Mouse (Mus musculus) hindbrain, embryonic 15.5 days (tissue): Measurements from ENCODE around the gene Usb1. TPM values are rescaled to one million over a fixed set of nuclear protein-coding genes. Genes with fewer than 3 reads are reported as not detected.
"Not testable (repeated sequence)": the region's sequence is repeated elsewhere in the genome, so short reads cannot be mapped to it uniquely, and the experiment has no call there.

ENCODE experiments used
- ATAC-seq: fragments of 200-750 bp; cut with Nextera tagmentation; 2 replicates; pipeline ENCODE4 v1.8.0; 2017; ENCODE audit warnings: low read depth, moderate number of reproducible peaks, moderate TSS enrichment; ENCODE audit not compliant: low FRiP score
- H3K27ac ChIP-seq: fragments of 300-500 bp; sonication (generic); replicated peaks from 2 replicates; pipeline ENCODE4 v1.5.1; 2015; ENCODE audit warnings: mild to moderate bottlenecking, inconsistent platforms
- H3K27me3 ChIP-seq: fragments of 300-500 bp; sonication (generic); 2 replicates; pipeline ENCODE4 v1.6.1; 2015; ENCODE audit warnings: control low read depth, inconsistent platforms
- H3K36me3 ChIP-seq: fragments of 300-500 bp; sonication (generic); 2 replicates; pipeline ENCODE4 v1.6.1; 2015; ENCODE audit warnings: control low read depth, inconsistent platforms
- H3K4me1 ChIP-seq: fragments of 300-500 bp; sonication (generic); replicated peaks from 2 replicates; pipeline ENCODE4 v1.6.1; 2015; ENCODE audit warnings: control low read depth, inconsistent platforms
- H3K4me2 ChIP-seq: fragments of 300-500 bp; sonication (generic); 2 replicates; pipeline ENCODE4 v1.6.1; 2015; ENCODE audit warnings: moderate library complexity, mild to moderate bottlenecking, inconsistent platforms
- H3K4me3 ChIP-seq: fragments of 300-500 bp; sonication (generic); 2 replicates; pipeline ENCODE4 v1.5.1; 2015; ENCODE audit warnings: mild to moderate bottlenecking, inconsistent platforms
- H3K9ac ChIP-seq: fragments of 300-500 bp; sonication (generic); 2 replicates; pipeline ENCODE4 v1.6.1; 2015; ENCODE audit warnings: inconsistent platforms
- H3K9me3 ChIP-seq: fragments of 300-500 bp; sonication (generic); 2 replicates; pipeline ENCODE4 v1.6.1; 2016; ENCODE audit warnings: control low read depth, inconsistent platforms
- WGBS: fragments of 180-500 bp; shearing (Covaris S2); methylation state at CpG from one replicate; pipeline ENCODE4 v1.1.7; 2015; 5-methylcytosine and 5-hydroxymethylcytosine counted together
- polyA plus RNA-seq: library from polyadenylated mRNA; unstranded; fragments of >200 nt; fragmentation: Nextera tagmentation; extraction: Ambion mirVana; gene quantifications from 2 replicates; pipeline ENCODE4 v1.2.1, GENCODE M21; 2015

The Usb1 gene
- polyA plus RNA-seq, 1 experiment from 2014 or later: 35.8 TPM

- ATAC-seq, H3K9ac ChIP-seq, H3K27me3 ChIP-seq, H3K9me3 ChIP-seq, H3K27ac ChIP-seq, H3K36me3 ChIP-seq, H3K4me3 ChIP-seq, H3K4me1 ChIP-seq, H3K4me2 ChIP-seq: not testable (repeated sequence)
- WGBS: 96% methylated on average over 11 of the region's 11 CpGs
These were observed 46.8 kb downstream of the Usb1 start for GRCm38 (mm10) chr8:95378928-95379327.

- no peak overlapping the region for H3K9ac ChIP-seq
These were observed 48.9 kb downstream of the Usb1 start for GRCm38 (mm10) chr8:95380953-95381352.

GRCm38 (mm10) chr8:95381595-95381994, 49.5 kb downstream of the Usb1 start:
- H3K4me2 ChIP-seq: no peak overlapping the region
- ATAC-seq: no peak
- H3K27me3 ChIP-seq: no peaks in the 10 kb centered on the region
- no peak overlapping the region for H3K4me3 ChIP-seq
- peaks cover 6% of the 10 kb centered on the region; the same call in 1 of the 2 replicates for H3K4me1 ChIP-seq
- no peak overlapping the region for H3K27ac ChIP-seq
- no peak overlapping the region for H3K9ac ChIP-seq
- no peaks in the 10 kb centered on the region for H3K9me3 ChIP-seq
- WGBS: 82% methylated on average over 3 of the region's 3 CpGs
- no peaks in the 10 kb centered on the region for H3K36me3 ChIP-seq

More at GRCm38 (mm10) chr8:95380953-95381352, 48.9 kb downstream of the Usb1 start:
- H3K4me3 ChIP-seq: no peak overlapping the region
- no peak for ATAC-seq
- H3K4me1 ChIP-seq: peaks cover 6% of the 10 kb centered on the region; the same call in 1 of the 2 replicates
- H3K36me3 ChIP-seq: no peaks in the 10 kb centered on the region
- no peaks in the 10 kb centered on the region for H3K27me3 ChIP-seq
- H3K9me3 ChIP-seq: no peaks in the 10 kb centered on the region
- H3K27ac ChIP-seq: no peak overlapping the region
- H3K4me2 ChIP-seq: no peak overlapping the region

GRCm38 (mm10) chr8:95384501-95384900, 52.4 kb downstream of the Usb1 start:
- H3K36me3 ChIP-seq: no peaks in the 10 kb centered on the region
- H3K4me2 ChIP-seq: no peak overlapping the region
- H3K27ac ChIP-seq: no peak overlapping the region
- H3K4me1 ChIP-seq: no peaks in the 10 kb centered on the region
- no peak for ATAC-seq
- H3K4me3 ChIP-seq: no peak overlapping the region
- H3K9ac ChIP-seq: no peak overlapping the region
- 92% methylated on average over 3 of the region's 3 CpGs for WGBS
- no peaks in the 10 kb centered on the region for H3K27me3 ChIP-seq
- H3K9me3 ChIP-seq: no peaks in the 10 kb centered on the region

GRCm38 (mm10) chr8:95386037-95386436, 54.0 kb downstream of the Usb1 start:
- Histone ChIP-seq H3K36me3 (no peaks in the 10 kb centered on the region), H3K9me3 (no peaks in the 10 kb centered on the region), H3K9ac (no peak overlapping the region), H3K4me3 (no peak overlapping the region), H3K27me3 (no peaks in the 10 kb centered on the region), H3K4me1 (no peaks in the 10 kb centered on the region), H3K4me2 (no peak overlapping the region), H3K27ac (no peak overlapping the region)
- no peak for ATAC-seq
- WGBS: 88% methylated on average over 5 of the region's 5 CpGs

- no peak for ATAC-seq
- 93% methylated on average over 10 of the region's 10 CpGs for WGBS
- Histone ChIP-seq H3K4me1 (no peaks in the 10 kb centered on the region), H3K9me3 (no peaks in the 10 kb centered on the region), H3K27me3 (no peaks in the 10 kb centered on the region), H3K4me2 (no peak overlapping the region), H3K36me3 (no peaks in the 10 kb centered on the region), H3K9ac (no peak overlapping the region), H3K4me3 (no peak overlapping the region), H3K27ac (no peak overlapping the region)
These were observed 55.1 kb downstream of the Usb1 start for GRCm38 (mm10) chr8:95387221-95387620.

- no peaks in the 10 kb centered on the region for H3K9me3 ChIP-seq
- H3K4me1 ChIP-seq: no peaks in the 10 kb centered on the region
- H3K9ac ChIP-seq: no peak overlapping the region
- WGBS: 81% methylated on average over 7 of the region's 7 CpGs
- no peak overlapping the region for H3K4me3 ChIP-seq
- H3K27me3 ChIP-seq: no peaks in the 10 kb centered on the region
- ATAC-seq: no peak
- H3K36me3 ChIP-seq: no peaks in the 10 kb centered on the region
- no peak overlapping the region for H3K27ac ChIP-seq
- no peak overlapping the region for H3K4me2 ChIP-seq
These were observed 55.9 kb downstream of the Usb1 start for GRCm38 (mm10) chr8:95387936-95388335.

- Histone ChIP-seq H3K4me3 (no peak overlapping the region), H3K9me3 (no peaks in the 10 kb centered on the region), H3K9ac (no peak overlapping the region), H3K4me1 (no peaks in the 10 kb centered on the region), H3K27me3 (no peaks in the 10 kb centered on the region), H3K27ac (no peak overlapping the region), H3K36me3 (no peaks in the 10 kb centered on the region), H3K4me2 (no peak overlapping the region)
- WGBS: 72% methylated on average over 4 of the region's 4 CpGs
- no peak for ATAC-seq
These were observed 58.2 kb downstream of the Usb1 start for GRCm38 (mm10) chr8:95390312-95390711.

- WGBS: 78% methylated on average over 7 of the region's 7 CpGs
- Histone ChIP-seq H3K4me3 (no peak overlapping the region), H3K36me3 (no peaks in the 10 kb centered on the region), H3K9me3 (no peaks in the 10 kb centered on the region), H3K27me3 (no peaks in the 10 kb centered on the region), H3K27ac (no peak overlapping the region), H3K4me1 (no peaks in the 10 kb centered on the region), H3K4me2 (no peak overlapping the region), H3K9ac (no peak overlapping the region)
- no peak for ATAC-seq
These were observed 59.0 kb downstream of the Usb1 start for GRCm38 (mm10) chr8:95391101-95391500.

GRCm38 (mm10) chr8:95392604-95393003, 60.5 kb downstream of the Usb1 start:
- Histone ChIP-seq H3K4me1 (no peaks in the 10 kb centered on the region; the same call in 1 of the 2 replicates), H3K4me3 (no peak overlapping the region), H3K9me3 (no peaks in the 10 kb centered on the region), H3K27ac (0 out of 2 replicates have a peak overlapping the region, but pooled peaks have one; percentile 7), H3K9ac (no peak overlapping the region), H3K4me2 (no peak overlapping the region), H3K36me3 (no peaks in the 10 kb centered on the region), H3K27me3 (no peaks in the 10 kb centered on the region)
- no peak for ATAC-seq
- WGBS: 83% methylated on average over 5 of the region's 5 CpGs

- no peaks in the 10 kb centered on the region for H3K36me3 ChIP-seq
- no peaks in the 10 kb centered on the region for H3K9me3 ChIP-seq
- no peak overlapping the region for H3K4me3 ChIP-seq
- no peaks in the 10 kb centered on the region; the same call in 1 of the 2 replicates for H3K4me1 ChIP-seq
- no peak for ATAC-seq
- H3K4me2 ChIP-seq: no peak overlapping the region
- H3K27me3 ChIP-seq: no peaks in the 10 kb centered on the region
- H3K27ac ChIP-seq: no peak overlapping the region
- 49% methylated on average over 8 of the region's 8 CpGs for WGBS
- no peak overlapping the region for H3K9ac ChIP-seq
These were observed 63.3 kb downstream of the Usb1 start for GRCm38 (mm10) chr8:95395186-95395918.

- ATAC-seq: no peak
- 70% methylated on average over 11 of the region's 11 CpGs for WGBS
- no peak overlapping the region for H3K4me2 ChIP-seq
- H3K4me3 ChIP-seq: no peak overlapping the region
- H3K27ac ChIP-seq: no peak overlapping the region
- no peaks in the 10 kb centered on the region for H3K9me3 ChIP-seq
- H3K9ac ChIP-seq: no peak overlapping the region
- H3K4me1 ChIP-seq: no peaks in the 10 kb centered on the region; the same call in 1 of the 2 replicates
- no peaks in the 10 kb centered on the region for H3K27me3 ChIP-seq
- H3K36me3 ChIP-seq: no peaks in the 10 kb centered on the region
These were observed 64.7 kb downstream of the Usb1 start for GRCm38 (mm10) chr8:95396752-95397151.
